Comparison of ENCODE assay signal across 18 mouse cellular contexts in the genomic region with DNA sequence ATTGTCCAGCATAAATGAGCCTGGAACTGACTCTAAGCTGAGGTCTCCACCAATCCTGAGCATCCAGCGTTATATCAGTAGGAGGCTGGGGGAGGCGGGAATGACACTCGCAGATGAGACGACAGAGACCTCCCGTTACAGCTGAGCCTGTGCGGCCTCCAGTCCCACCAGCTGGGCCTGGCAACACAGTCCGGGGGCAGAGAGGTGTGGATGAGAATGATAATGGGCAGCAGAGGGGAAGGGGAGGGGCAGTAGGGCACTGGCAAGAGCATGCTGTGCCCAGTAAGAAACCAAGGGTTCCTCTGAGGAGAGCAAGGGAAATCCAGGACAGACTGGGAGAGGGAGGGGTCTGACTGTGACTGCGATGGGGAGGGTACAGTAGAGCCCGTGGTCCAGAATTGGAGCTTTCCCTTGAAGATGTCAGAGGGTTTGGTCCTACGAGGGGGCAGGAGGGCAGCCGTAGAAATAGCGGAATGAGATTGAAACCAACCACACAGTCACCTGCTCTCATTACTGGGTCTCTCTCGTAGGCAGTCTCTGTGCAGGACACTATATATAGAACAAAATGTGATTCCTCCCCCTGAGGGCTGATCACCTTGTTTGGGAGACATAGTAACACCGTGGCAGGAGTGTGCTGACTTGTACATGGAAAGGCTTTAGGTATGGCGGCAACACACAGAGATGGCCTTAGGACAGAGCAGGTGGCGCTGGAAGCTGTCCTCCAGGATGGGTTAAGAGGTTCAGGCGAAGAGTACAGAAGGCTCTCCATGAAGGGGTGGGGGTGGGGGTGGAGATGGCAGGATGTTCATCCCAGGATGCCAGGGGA. TPM values are rescaled to one million over a fixed set of nuclear protein-coding genes. Genes with fewer than 3 reads are reported as not detected.
DNase-seq lines count a peak whose midpoint lies in the region; ATAC-seq lines count a peak whose summit lies in the region.
"Had no signal": no experiment of that assay in that cellular context is flagged by ENCODE, and none has a peak within 500 bp of the region (broad histone marks: within the 10 kb centered on the region; RNA-seq: fewer than 3 reads in every experiment).

No protein-coding gene starts in this region.

- no peak overlapping the region for H3K9ac ChIP-seq in heart, embryonic 14.5 days (ENCODE audit: low read length)
- no peak overlapping the region for H3K9ac ChIP-seq in midbrain, embryonic 12.5 days (replicated peaks)
- H3K9ac ChIP-seq: liver, embryonic 14.5 days had no signal

- H3K27me3 ChIP-seq in heart, embryonic 14.5 days (ENCODE audit: control insufficient read depth, insufficient read depth, low read length) = peaks cover 54% of the 10 kb centered on the region
- peaks cover 60% of the 10 kb centered on the region for H3K27me3 ChIP-seq in midbrain, embryonic 12.5 days

- H3K4me3 ChIP-seq in heart, embryonic 14.5 days (ENCODE audit: control insufficient read depth in 1 of 2, insufficient read depth in 1 of 2, low read depth in 1 of 2, low read length in 2 of 2) = no peak overlapping the region
- H3K4me3 ChIP-seq in midbrain, embryonic 12.5 days = no peak overlapping the region
- H3K4me3 ChIP-seq: erythroblast, embryonic 14.5 days; gastrocnemius, adult 2 months; layer of hippocampus, adult 2 months; neural tube, embryonic 12.5 days had no signal

- H3K36me3 ChIP-seq in heart, embryonic 14.5 days (ENCODE audit: control insufficient read depth, insufficient read depth, low read length) = no peaks in the 10 kb centered on the region
- no peaks in the 10 kb centered on the region for H3K36me3 ChIP-seq in midbrain, embryonic 12.5 days
- H3K36me3 ChIP-seq: neural tube, embryonic 12.5 days had no signal

- H3K4me1 ChIP-seq in heart, embryonic 14.5 days (ENCODE audit: control insufficient read depth in 2 of 2, insufficient read depth in 2 of 2, low read length in 2 of 2) = peaks cover 17 to 21% of the 10 kb centered on the region in 2 experiments
- peaks cover 35% of the 10 kb centered on the region for H3K4me1 ChIP-seq in midbrain, embryonic 12.5 days

- no peak for ATAC-seq in heart, embryonic 14.5 days (ENCODE audit: insufficient number of reproducible peaks, insufficient read depth, low FRiP score, low read depth)
- no peak for ATAC-seq in midbrain, embryonic 12.5 days (ENCODE audit: low FRiP score, low read depth)

- intact Hi-C loops in heart, postnatal 36 days (cut with DNase I) = no loop called here

- 45% methylated on average over 17 of the region's 17 CpGs for WGBS in heart, embryonic 14.5 days
- 44% methylated on average over 17 of the region's 17 CpGs for WGBS in midbrain, embryonic 12.5 days

- DNase-seq in heart, postnatal 36 days = no peak
- peak; percentile 75 to 76 for DNase-seq in cerebellum, adult 18-20 months
- peak; percentile 71 to 75 for DNase-seq in cerebellum, postnatal 25 days
- no peak for DNase-seq in layer of hippocampus, postnatal 10 days (ENCODE audit: low spot score in 2 of 2)
- no peak for DNase-seq in lung, postnatal 14 days
- no peak for DNase-seq in kidney, postnatal 4 days
- DNase-seq: adrenal gland, postnatal 14 days; gastrocnemius, adult 2 months; kidney, adult 18-20 months had no signal

- no peak overlapping the region for H3K27ac ChIP-seq in heart, embryonic 14.5 days (replicated peaks in 1 of 2; ENCODE audit: control insufficient read depth in 1 of 2, insufficient read depth in 1 of 2, low read depth in 2 of 2, low read length in 2 of 2)
- peak overlapping the region; percentile 49 for H3K27ac ChIP-seq in midbrain, embryonic 12.5 days (replicated peaks)
- H3K27ac ChIP-seq: gastrocnemius, adult 2 months; layer of hippocampus, adult 2 months; liver, embryonic 14.5 days; neural tube, embryonic 12.5 days had no signal

- peak overlapping the region; percentile 27 for H3K4me2 ChIP-seq in heart, embryonic 14.5 days (ENCODE audit: low read length)
- no peak overlapping the region; the same call in 1 of the 2 replicates for H3K4me2 ChIP-seq in midbrain, embryonic 12.5 days (replicated peaks)
- H3K4me2 ChIP-seq: neural tube, embryonic 12.5 days had no signal

- H3K9me3 ChIP-seq in heart, embryonic 14.5 days (ENCODE audit: control insufficient read depth, low read length) = no peaks in the 10 kb centered on the region
- no peaks in the 10 kb centered on the region for H3K9me3 ChIP-seq in midbrain, embryonic 12.5 days
- H3K9me3 ChIP-seq: neural tube, embryonic 12.5 days had no signal

RNA-seq across cellular contexts. Expression of a gene that starts 1.7 kb away (rescaled TPM):
- not detected in 2 replicates for polyA plus RNA-seq in heart, embryonic 14.5 days (2014; fragmentation: Nextera tagmentation; extraction: Ambion mirVana)
- total RNA-seq in heart, postnatal 36 days (2021) = not detected
- polyA plus RNA-seq in midbrain, embryonic 12.5 days (2016; fragmentation: Nextera tagmentation; extraction: Ambion mirVana) = 0.20 TPM in 1 of 2 replicates, not detected in the other
- not detected for total RNA-seq in layer of hippocampus, postnatal 10 days (2021)
- total RNA-seq: adrenal gland, postnatal 14 days; common myeloid progenitor, adult 5-6 weeks; gastrocnemius, adult 2 months had no signal
- polyA plus RNA-seq: erythroblast, embryonic 14.5 days; heart, postnatal 0 days; liver, embryonic 14.5 days had no signal

RNA-seq across cellular contexts. Expression of a gene that starts 8.9 kb away (rescaled TPM):
- polyA plus RNA-seq in heart, embryonic 14.5 days (2014; fragmentation: Nextera tagmentation; extraction: Ambion mirVana) = 0.18 and 0.26 TPM in 2 replicates
- total RNA-seq in heart, postnatal 36 days (2021) = not detected
- polyA plus RNA-seq in midbrain, embryonic 12.5 days (2016; fragmentation: Nextera tagmentation; extraction: Ambion mirVana) = 0.50 and 1.0 TPM in 2 replicates
- under 1 TPM; 0.32 to 0.62 TPM for total RNA-seq in layer of hippocampus, postnatal 10 days (2021)
- total RNA-seq: common myeloid progenitor, adult 5-6 weeks; gastrocnemius, adult 2 months; layer of hippocampus, adult 2 months had no signal
- polyA plus RNA-seq: erythroblast, embryonic 14.5 days had no signal

RNA-seq across cellular contexts. Expression of a gene that starts 20.6 kb away (rescaled TPM):
- not detected in 2 replicates for polyA plus RNA-seq in heart, embryonic 14.5 days (2014; fragmentation: Nextera tagmentation; extraction: Ambion mirVana)
- not detected for total RNA-seq in heart, postnatal 36 days (2021)
- polyA plus RNA-seq in midbrain, embryonic 12.5 days (2016; fragmentation: Nextera tagmentation; extraction: Ambion mirVana) = not detected in 2 replicates
- total RNA-seq in layer of hippocampus, postnatal 10 days (2021) = not detected
- total RNA-seq: common myeloid progenitor, adult 5-6 weeks; gastrocnemius, adult 2 months; layer of hippocampus, adult 2 months; left cerebral cortex, postnatal 10 days had no signal
- polyA plus RNA-seq: erythroblast, embryonic 14.5 days; heart, postnatal 0 days; liver, embryonic 14.5 days; neural tube, embryonic 12.5 days had no signal

RNA-seq across cellular contexts. Expression of a gene that starts 52.0 kb away (rescaled TPM):
- polyA plus RNA-seq in heart, embryonic 14.5 days (2014; fragmentation: Nextera tagmentation; extraction: Ambion mirVana) = 94.4 and 98.7 TPM in 2 replicates
- total RNA-seq in heart, postnatal 36 days (2021) = 1 to 10 TPM; 2.1 to 2.2 TPM
- polyA plus RNA-seq in midbrain, embryonic 12.5 days (2016; fragmentation: Nextera tagmentation; extraction: Ambion mirVana) = 223 TPM in 2 replicates
- total RNA-seq in layer of hippocampus, postnatal 10 days (2021) = 10 to 100 TPM; 13.6 TPM

Comparison
In these comparisons a context has a peak if more than half of its experiments do, and no peak if none do; other contexts are left out.
1. DNase-seq: peak in cerebellum, adult 18-20 months (2 of 2) and cerebellum, postnatal 25 days (2 of 2); none in heart, postnatal 36 days (0 of 2), layer of hippocampus, postnatal 10 days (0 of 2), lung, postnatal 14 days (single experiment) and kidney, postnatal 4 days (0 of 2).